Mouse (Mus musculus): ENCODE measurements around the gene H2al1a.

Gene H2al1a

DNA sequence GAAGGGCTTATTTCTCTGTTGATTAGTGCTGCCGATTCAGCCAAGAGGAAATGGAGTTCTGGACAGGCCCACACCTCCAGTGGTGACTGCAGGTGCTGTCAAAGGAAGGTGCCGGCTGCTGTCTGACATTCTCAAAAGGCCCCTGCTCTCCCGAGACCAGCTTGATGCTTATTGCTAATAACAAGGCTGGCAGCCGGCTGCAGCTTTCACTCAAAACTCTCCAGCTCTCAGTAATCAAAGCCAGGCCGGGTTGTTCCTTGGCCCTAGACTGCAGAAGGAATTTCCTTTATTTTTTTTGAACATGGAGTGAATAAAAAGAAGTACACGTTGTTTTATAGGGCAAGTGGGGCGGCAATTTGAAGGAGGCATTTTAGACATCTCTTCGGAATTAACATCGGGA lies 46.7 kb downstream of the H2al1a start:
- DNase-seq (ENCODE audit: low spot score) = no peak

GRCm38 (mm10) chrX:11346756-11347155 lies 47.7 kb downstream of the H2al1a start:
- peak; percentile 4 for DNase-seq (ENCODE audit: low spot score)

Data from testis, postnatal 14 days (tissue).